Comparison of ENCODE assay signal across 20 mouse cellular contexts in genomic region chr7:93076435-93076960, GRCm38 (mm10). TPM values are rescaled to one million over a fixed set of nuclear protein-coding genes. Genes with fewer than 3 reads are reported as not detected.
DNase-seq lines count a peak whose midpoint lies in the region; ATAC-seq and TF ChIP-seq lines count a peak whose summit lies in the region.
"Had no signal": no experiment of that assay in that cellular context is flagged by ENCODE, and none has a peak within 500 bp of the region (broad histone marks: within the 10 kb centered on the region; RNA-seq: fewer than 3 reads in every experiment).

No protein-coding gene starts in this region.

- WGBS in forebrain, embryonic 11.5 days = 3% methylated on average over 6 of the region's 6 CpGs
- WGBS in forebrain, embryonic 16.5 days = 3% methylated on average over 6 of the region's 6 CpGs
- 6% methylated on average over 6 of the region's 6 CpGs for WGBS in embryonic facial prominence, embryonic 10.5 days
- 1% methylated on average over 6 of the region's 6 CpGs for WGBS in midbrain, embryonic 12.5 days
- 16% methylated on average over 6 of the region's 6 CpGs for WGBS in heart, embryonic 12.5 days
- WGBS in liver, postnatal 0 days (ENCODE audit: insufficient replicate concordance) = 30% methylated on average over 6 of the region's 6 CpGs

- peak; percentile 70 for DNase-seq in forebrain, embryonic 11.5 days (ENCODE audit: low spot score)
- DNase-seq in ES-CJ7 (ENCODE audit: low read depth, low spot score) = peak; percentile 25
- DNase-seq in embryonic facial prominence, embryonic 10.5 days (ENCODE audit: low spot score) = peak; percentile 41
- DNase-seq in urinary bladder, adult 18-20 months (ENCODE audit: low spot score in 2 of 2) = no peak
- DNase-seq in liver, postnatal 0 days = no peak
- DNase-seq: adrenal gland, postnatal 14 days; cerebellum, adult 8-10 months; gastrocnemius, postnatal 14 days; heart, postnatal 14 days; left cerebral cortex, postnatal 4 days; thymus, adult 2 months had no signal

- no peak overlapping the region for H3K4me3 ChIP-seq in forebrain, embryonic 11.5 days (ENCODE audit: low read depth, low read length)
- H3K4me3 ChIP-seq in forebrain, embryonic 16.5 days (replicated peaks; ENCODE audit: low read length) = no peak overlapping the region
- H3K4me3 ChIP-seq in embryonic facial prominence, embryonic 10.5 days = no peak overlapping the region
- no peak overlapping the region for H3K4me3 ChIP-seq in midbrain, embryonic 12.5 days
- no peak overlapping the region for H3K4me3 ChIP-seq in heart, embryonic 12.5 days
- H3K4me3 ChIP-seq in liver, postnatal 0 days (ENCODE audit: low read depth, low read length) = no peak overlapping the region
- H3K4me3 ChIP-seq: heart, embryonic 10.5 days; intestine, embryonic 15.5 days; lung, embryonic 15.5 days had no signal

- TF ChIP-seq CTCF in liver, postnatal 0 days (IDR thresholded peaks at IDR 0.05; ENCODE audit: low read depth) = no peak

- H3K36me3 ChIP-seq in forebrain, embryonic 11.5 days (ENCODE audit: control insufficient read depth, insufficient read depth, low read length) = no peaks in the 10 kb centered on the region
- H3K36me3 ChIP-seq in forebrain, embryonic 16.5 days (ENCODE audit: control insufficient read depth, insufficient read depth) = no peaks in the 10 kb centered on the region
- no peaks in the 10 kb centered on the region for H3K36me3 ChIP-seq in embryonic facial prominence, embryonic 10.5 days (replicated peaks)
- no peaks in the 10 kb centered on the region for H3K36me3 ChIP-seq in midbrain, embryonic 12.5 days
- H3K36me3 ChIP-seq in heart, embryonic 12.5 days = no peaks in the 10 kb centered on the region
- no peaks in the 10 kb centered on the region for H3K36me3 ChIP-seq in liver, postnatal 0 days (replicated peaks; ENCODE audit: insufficient read depth, low read length)
- H3K36me3 ChIP-seq: heart, embryonic 10.5 days; intestine, embryonic 15.5 days; lung, embryonic 15.5 days had no signal

- H3K9ac ChIP-seq in forebrain, embryonic 11.5 days (ENCODE audit: low read length) = no peak overlapping the region
- H3K9ac ChIP-seq in forebrain, embryonic 16.5 days (replicated peaks; ENCODE audit: low read depth, low read length) = no peak overlapping the region
- H3K9ac ChIP-seq in midbrain, embryonic 12.5 days (replicated peaks) = no peak overlapping the region
- no peak overlapping the region for H3K9ac ChIP-seq in heart, embryonic 12.5 days
- H3K9ac ChIP-seq in liver, postnatal 0 days (replicated peaks) = no peak overlapping the region
- H3K9ac ChIP-seq: intestine, embryonic 15.5 days; lung, embryonic 15.5 days had no signal

- no peak overlapping the region for H3K27ac ChIP-seq in forebrain, embryonic 11.5 days (ENCODE audit: low read depth, low read length)
- H3K27ac ChIP-seq in forebrain, embryonic 16.5 days (ENCODE audit: low read length) = no peak overlapping the region
- H3K27ac ChIP-seq in embryonic facial prominence, embryonic 10.5 days (replicated peaks) = no peak overlapping the region
- peak overlapping the region; percentile 16 for H3K27ac ChIP-seq in midbrain, embryonic 12.5 days (replicated peaks)
- no peak overlapping the region for H3K27ac ChIP-seq in heart, embryonic 12.5 days (ENCODE audit: poor library complexity, severe bottlenecking)
- no peak overlapping the region for H3K27ac ChIP-seq in liver, postnatal 0 days (ENCODE audit: low read depth)
- H3K27ac ChIP-seq: heart, embryonic 10.5 days; intestine, embryonic 15.5 days; lung, embryonic 15.5 days; macrophage had no signal

- H3K9me3 ChIP-seq in forebrain, embryonic 11.5 days (ENCODE audit: control insufficient read depth, low read length) = no peaks in the 10 kb centered on the region
- H3K9me3 ChIP-seq in forebrain, embryonic 16.5 days (ENCODE audit: control insufficient read depth, low read length) = no peaks in the 10 kb centered on the region
- H3K9me3 ChIP-seq in embryonic facial prominence, embryonic 10.5 days = no peaks in the 10 kb centered on the region
- H3K9me3 ChIP-seq in midbrain, embryonic 12.5 days = no peaks in the 10 kb centered on the region
- no peaks in the 10 kb centered on the region for H3K9me3 ChIP-seq in heart, embryonic 12.5 days (replicated peaks)
- H3K9me3 ChIP-seq in liver, postnatal 0 days (ENCODE audit: low read length) = no peaks in the 10 kb centered on the region
- H3K9me3 ChIP-seq: heart, embryonic 10.5 days; intestine, embryonic 15.5 days; lung, embryonic 15.5 days had no signal

- H3K27me3 ChIP-seq in forebrain, embryonic 11.5 days (ENCODE audit: control insufficient read depth, insufficient read depth, low read length) = peaks cover 3% of the 10 kb centered on the region; the same call in 1 of the 2 replicates
- no peaks in the 10 kb centered on the region for H3K27me3 ChIP-seq in forebrain, embryonic 16.5 days (replicated peaks; ENCODE audit: control insufficient read depth, insufficient read depth, low read length)
- peaks cover 24% of the 10 kb centered on the region for H3K27me3 ChIP-seq in embryonic facial prominence, embryonic 10.5 days (replicated peaks; ENCODE audit: low read depth, poor library complexity, severe bottlenecking)
- no peaks in the 10 kb centered on the region for H3K27me3 ChIP-seq in midbrain, embryonic 12.5 days
- peaks cover 18% of the 10 kb centered on the region for H3K27me3 ChIP-seq in heart, embryonic 12.5 days (replicated peaks)
- H3K27me3 ChIP-seq in liver, postnatal 0 days (ENCODE audit: insufficient read depth, low read length) = peaks cover 31% of the 10 kb centered on the region
- H3K27me3 ChIP-seq: CH12.LX had no signal

- no peak overlapping the region; the same call in 1 of the 2 replicates for H3K4me2 ChIP-seq in forebrain, embryonic 11.5 days (ENCODE audit: low read depth, low read length, severe bottlenecking)
- no peak overlapping the region for H3K4me2 ChIP-seq in forebrain, embryonic 16.5 days (ENCODE audit: low read length)
- H3K4me2 ChIP-seq in midbrain, embryonic 12.5 days (replicated peaks) = peak overlapping the region; percentile 21
- no peak overlapping the region for H3K4me2 ChIP-seq in heart, embryonic 12.5 days
- no peak overlapping the region for H3K4me2 ChIP-seq in liver, postnatal 0 days (ENCODE audit: low read depth, low read length)
- H3K4me2 ChIP-seq: intestine, embryonic 15.5 days; liver, embryonic 11.5 days; lung, embryonic 15.5 days had no signal

- ATAC-seq in forebrain, embryonic 11.5 days (replicated peaks; ENCODE audit: low FRiP score) = peak; percentile 55
- no peak for ATAC-seq in forebrain, embryonic 16.5 days
- peak; percentile 58 for ATAC-seq in midbrain, embryonic 12.5 days (ENCODE audit: low FRiP score, low read depth)
- ATAC-seq in heart, embryonic 12.5 days (ENCODE audit: insufficient number of reproducible peaks, low FRiP score) = no peak
- no peak for ATAC-seq in liver, postnatal 0 days
- ATAC-seq: intestine, embryonic 15.5 days had no signal

- H3K4me1 ChIP-seq in forebrain, embryonic 11.5 days (replicated peaks; ENCODE audit: control insufficient read depth, insufficient read depth, low read length) = peaks cover 17% of the 10 kb centered on the region
- H3K4me1 ChIP-seq in forebrain, embryonic 16.5 days (replicated peaks; ENCODE audit: control insufficient read depth, insufficient read depth, low read length) = peaks cover 11% of the 10 kb centered on the region; the same call in 1 of the 2 replicates
- peaks cover 33% of the 10 kb centered on the region for H3K4me1 ChIP-seq in embryonic facial prominence, embryonic 10.5 days
- peaks cover 24% of the 10 kb centered on the region for H3K4me1 ChIP-seq in midbrain, embryonic 12.5 days
- H3K4me1 ChIP-seq in heart, embryonic 12.5 days (replicated peaks) = peaks cover 8% of the 10 kb centered on the region
- H3K4me1 ChIP-seq in liver, postnatal 0 days (ENCODE audit: insufficient read depth) = peaks cover 5% of the 10 kb centered on the region

- no peak for TF ChIP-seq EP300 in liver, postnatal 0 days (IDR thresholded peaks at IDR 0.05; ENCODE audit: low read depth)

RNA-seq across cellular contexts. Expression of gene Fam181b, which starts 3.2 kb away (rescaled TPM):
- 49.5 and 51.4 TPM in 2 replicates for polyA plus RNA-seq in forebrain, embryonic 11.5 days (2014; fragmentation: Nextera tagmentation; extraction: Ambion mirVana)
- 23.6 and 27.0 TPM in 2 replicates for polyA plus RNA-seq in forebrain, embryonic 16.5 days (2015; fragmentation: Nextera tagmentation; extraction: Ambion mirVana)
- polyA plus RNA-seq in embryonic facial prominence, embryonic 10.5 days (2016; fragmentation: Nextera tagmentation; extraction: Ambion mirVana) = 7.2 and 11.4 TPM in 2 replicates
- 62.0 and 66.8 TPM in 2 replicates for polyA plus RNA-seq in midbrain, embryonic 12.5 days (2016; fragmentation: Nextera tagmentation; extraction: Ambion mirVana)
- polyA plus RNA-seq in heart, embryonic 12.5 days (2016; fragmentation: Nextera tagmentation; extraction: Ambion mirVana) = 2.3 and 2.5 TPM in 2 replicates
- polyA plus RNA-seq in liver, postnatal 0 days (2015; fragmentation: Nextera tagmentation; extraction: Ambion mirVana) = 0.05 and 0.07 TPM in 2 replicates
- polyA plus RNA-seq: macrophage had no signal

Comparison
In these comparisons a context has a peak if more than half of its experiments do, and no peak if none do; other contexts are left out.
1. ATAC-seq: peak in forebrain, embryonic 11.5 days (single experiment) and midbrain, embryonic 12.5 days (single experiment); none in forebrain, embryonic 16.5 days (single experiment), heart, embryonic 12.5 days (single experiment) and liver, postnatal 0 days (single experiment).
2. DNase-seq: peak in forebrain, embryonic 11.5 days (single experiment), ES-CJ7 (single experiment) and embryonic facial prominence, embryonic 10.5 days (single experiment); none in urinary bladder, adult 18-20 months (0 of 2) and liver, postnatal 0 days (single experiment).